Mouse (Mus musculus) heart, embryonic 12.5 days (tissue): Measurements from ENCODE around the gene Slc23a2. TPM values are rescaled to one million over a fixed set of nuclear protein-coding genes. Genes with fewer than 3 reads are reported as not detected.

Experiments
- ATAC-seq: fragments of 200-750 bp; cut with Nextera tagmentation; 2 replicates; pipeline ENCODE4 v1.8.0; 2017; ENCODE audit warnings: moderate TSS enrichment, moderate library complexity; ENCODE audit not compliant: insufficient number of reproducible peaks, low FRiP score
- H3K27ac ChIP-seq: fragments of 300-500 bp; sonication (generic); 2 replicates; pipeline ENCODE4 v1.5.1; 2016; ENCODE audit warnings: mild to moderate bottlenecking, moderate library complexity; ENCODE audit not compliant: poor library complexity, severe bottlenecking
- H3K27me3 ChIP-seq: fragments of 300-500 bp; sonication (generic); replicated peaks from 2 replicates; pipeline ENCODE4 v1.6.1; 2016; ENCODE audit warnings: mild to moderate bottlenecking, moderate library complexity
- H3K36me3 ChIP-seq: fragments of 300-500 bp; sonication (generic); 2 replicates; pipeline ENCODE4 v1.6.1; 2016; ENCODE audit warnings: mild to moderate bottlenecking, moderate library complexity
- H3K4me1 ChIP-seq: fragments of 300-500 bp; sonication (generic); replicated peaks from 2 replicates; pipeline ENCODE4 v1.6.1; 2016; ENCODE audit warnings: mild to moderate bottlenecking
- H3K4me2 ChIP-seq: fragments of 300-500 bp; sonication (generic); 2 replicates; pipeline ENCODE4 v1.6.1; 2016; ENCODE audit warnings: mild to moderate bottlenecking, moderate library complexity
- H3K4me3 ChIP-seq: fragments of 300-500 bp; sonication (generic); 2 replicates; pipeline ENCODE4 v1.5.1; 2016; ENCODE audit warnings: mild to moderate bottlenecking
- H3K9ac ChIP-seq: fragments of 300-500 bp; sonication (generic); 2 replicates; pipeline ENCODE4 v1.6.1; 2016; ENCODE audit warnings: mild to moderate bottlenecking, moderate library complexity
- H3K9me3 ChIP-seq: fragments of 300-500 bp; sonication (generic); replicated peaks from 2 replicates; pipeline ENCODE4 v1.6.1; 2016; ENCODE audit warnings: mild to moderate bottlenecking, moderate library complexity
- WGBS: fragments of 180-500 bp; shearing (Covaris S2); methylation state at CpG from one replicate; pipeline ENCODE4 v1.1.7; 2016; 5-methylcytosine and 5-hydroxymethylcytosine counted together
- polyA plus RNA-seq: library from polyadenylated mRNA; unstranded; fragments of >200 nt; fragmentation: Nextera tagmentation; extraction: Ambion mirVana; gene quantifications from 2 replicates; pipeline ENCODE4 v1.2.1, GENCODE M21; 2016

Slc23a2 gene
- polyA plus RNA-seq, 1 experiment from 2014 or later, result 12.1 TPM

DNA sequence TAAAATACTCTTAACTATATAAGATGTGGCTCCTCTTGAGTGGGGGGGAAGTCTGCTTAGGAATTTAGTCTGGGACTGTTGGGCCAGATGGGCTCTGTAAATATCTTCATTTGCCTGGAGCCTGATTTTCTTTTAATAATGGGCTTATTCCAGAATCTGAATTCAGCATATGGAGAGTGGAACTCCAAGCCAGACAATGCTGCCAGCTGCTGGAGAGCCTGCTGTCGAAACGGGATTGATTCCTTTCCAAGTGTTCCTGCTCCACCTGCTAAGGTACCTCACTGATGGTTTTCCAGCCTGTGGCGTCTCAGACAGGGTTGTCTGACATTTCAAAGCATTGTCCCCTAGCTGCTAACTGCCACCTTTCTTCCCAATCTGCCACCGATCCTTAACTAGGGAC lies 12.6 kb upstream of the Slc23a2 start:
- Histone ChIP-seq H3K4me3 (no peak overlapping the region), H3K9ac (no peak overlapping the region), H3K27ac (no peak overlapping the region), H3K27me3 (0 out of 2 replicates have a peak, but pooled peaks cover 3% of the 10 kb centered on the region), H3K4me2 (no peak overlapping the region), H3K36me3 (no peaks in the 10 kb centered on the region), H3K9me3 (no peaks in the 10 kb centered on the region), H3K4me1 (no peaks in the 10 kb centered on the region)
- 66% methylated on average over 4 of the region's 4 CpGs for WGBS
- no peak for ATAC-seq

DNA sequence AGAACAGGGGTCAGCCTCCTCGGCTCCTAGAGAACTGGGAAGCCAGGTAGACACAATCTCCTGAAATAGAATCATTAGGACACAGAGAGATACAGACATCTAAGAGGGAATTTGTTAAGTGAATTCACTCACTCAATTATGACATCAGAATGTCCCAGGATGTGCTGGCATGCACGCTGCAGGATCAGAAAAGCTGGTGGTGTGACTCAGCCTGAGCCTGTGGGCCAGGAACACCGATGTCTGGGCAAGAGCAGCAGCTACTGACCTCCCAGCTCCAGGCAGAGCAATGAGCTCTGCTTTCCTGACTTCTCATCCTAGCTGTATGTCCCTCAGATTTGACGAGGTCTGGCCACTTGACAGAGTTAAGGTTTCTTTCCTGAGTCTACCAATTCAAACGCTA lies 7.8 kb upstream of the Slc23a2 start:
- Histone ChIP-seq H3K4me1 (peaks cover under 1% of the 10 kb centered on the region; the same call in 1 of the 2 replicates), H3K4me2 (no peak overlapping the region), H3K27ac (no peak overlapping the region), H3K9ac (no peak overlapping the region), H3K36me3 (no peaks in the 10 kb centered on the region), H3K27me3 (peaks cover 3% of the 10 kb centered on the region; the same call in 1 of the 2 replicates), H3K4me3 (no peak overlapping the region), H3K9me3 (no peaks in the 10 kb centered on the region)
- no peak for ATAC-seq
- WGBS, result 34% methylated on average over 5 of the region's 5 CpGs

DNA sequence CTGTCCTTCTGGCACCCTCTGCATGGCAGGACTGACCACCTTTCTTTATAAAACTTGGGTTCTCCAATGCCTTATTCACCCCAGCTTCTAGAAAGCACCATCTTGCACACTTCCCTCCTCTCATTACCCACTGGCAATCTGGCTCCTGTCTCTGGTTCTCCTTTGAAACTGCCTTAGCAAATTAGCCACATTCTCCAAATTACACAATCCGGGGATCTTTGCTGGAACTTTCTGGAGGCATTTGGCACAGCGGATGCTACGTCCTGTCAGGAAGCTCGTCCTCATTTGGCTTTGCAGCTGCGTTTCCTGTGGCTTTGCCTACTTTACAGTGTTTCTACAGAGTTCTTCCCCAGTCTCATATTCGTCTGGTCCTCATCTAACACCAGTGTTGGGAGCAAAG lies 6.7 kb upstream of the Slc23a2 start:
- Histone ChIP-seq H3K4me3 (no peak overlapping the region), H3K9ac (no peak overlapping the region), H3K9me3 (no peaks in the 10 kb centered on the region), H3K4me1 (peaks cover 11% of the 10 kb centered on the region; the same call in 1 of the 2 replicates), H3K27ac (no peak overlapping the region), H3K27me3 (peaks cover 3% of the 10 kb centered on the region; the same call in 1 of the 2 replicates), H3K36me3 (no peaks in the 10 kb centered on the region), H3K4me2 (no peak overlapping the region)
- ATAC-seq, result no peak
- WGBS, result 60% methylated on average over 6 of the region's 6 CpGs

DNA sequence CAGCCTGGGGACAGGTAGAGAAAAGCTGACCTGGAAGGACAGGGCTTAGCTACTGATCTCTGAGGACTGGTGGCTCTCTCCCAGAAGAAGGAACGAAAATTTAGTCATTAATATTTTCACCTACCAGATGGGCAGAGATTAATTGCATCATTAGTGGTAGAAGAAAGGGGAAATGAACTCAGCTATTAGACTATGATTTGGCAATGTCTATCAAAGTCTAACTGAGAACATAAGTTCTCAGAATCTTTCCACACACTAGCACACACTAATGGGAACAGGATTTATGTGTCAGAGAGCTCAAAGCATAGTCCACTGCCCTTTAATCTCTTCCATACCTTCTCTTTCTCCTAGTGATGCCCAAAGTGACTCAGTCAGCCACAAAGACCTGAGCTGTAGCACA lies 6.0 kb upstream of the Slc23a2 start:
- peaks cover 11% of the 10 kb centered on the region; the same call in 1 of the 2 replicates for H3K4me1 ChIP-seq
- no peak overlapping the region for H3K9ac ChIP-seq
- ATAC-seq, result no peak
- H3K27me3 ChIP-seq, result peaks cover 3% of the 10 kb centered on the region; the same call in 1 of the 2 replicates
- H3K9me3 ChIP-seq, result no peaks in the 10 kb centered on the region
- no peak overlapping the region for H3K4me3 ChIP-seq
- 79% methylated on average over 1 of the region's 1 CpGs for WGBS
- no peaks in the 10 kb centered on the region for H3K36me3 ChIP-seq
- H3K4me2 ChIP-seq, result no peak overlapping the region
- H3K27ac ChIP-seq, result no peak overlapping the region

DNA sequence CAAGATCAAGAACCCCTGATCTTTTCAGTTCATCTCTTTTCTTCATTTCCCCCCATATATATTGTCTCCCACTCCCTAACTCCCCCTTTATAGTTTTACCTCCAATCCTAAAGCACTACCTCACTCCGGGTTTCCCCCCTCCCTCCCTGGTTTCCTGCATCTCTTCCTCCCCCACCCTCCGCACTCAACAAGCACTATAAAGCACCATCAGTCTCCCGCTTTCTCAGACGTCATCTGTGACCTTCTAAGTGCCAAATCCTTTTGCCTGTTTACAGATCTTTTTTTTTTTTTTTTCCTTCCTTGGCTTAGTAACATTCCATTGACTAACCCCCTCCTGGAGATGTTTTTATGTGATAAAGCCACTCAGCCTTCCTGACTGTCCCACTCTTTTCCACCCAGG lies 1.6 kb upstream of the Slc23a2 start:
- no peak for ATAC-seq
- H3K9me3 ChIP-seq, result no peaks in the 10 kb centered on the region
- H3K9ac ChIP-seq, result no peak overlapping the region
- H3K27me3 ChIP-seq, result peaks cover 3% of the 10 kb centered on the region; the same call in 1 of the 2 replicates
- H3K4me1 ChIP-seq, result peaks cover 25% of the 10 kb centered on the region
- 0 out of 2 replicates have a peak, but pooled peaks cover 4% of the 10 kb centered on the region for H3K36me3 ChIP-seq
- no peak overlapping the region for H3K4me3 ChIP-seq
- H3K4me2 ChIP-seq, result no peak overlapping the region
- H3K27ac ChIP-seq, result no peak overlapping the region
- WGBS, result 15% methylated on average over 4 of the region's 4 CpGs

DNA sequence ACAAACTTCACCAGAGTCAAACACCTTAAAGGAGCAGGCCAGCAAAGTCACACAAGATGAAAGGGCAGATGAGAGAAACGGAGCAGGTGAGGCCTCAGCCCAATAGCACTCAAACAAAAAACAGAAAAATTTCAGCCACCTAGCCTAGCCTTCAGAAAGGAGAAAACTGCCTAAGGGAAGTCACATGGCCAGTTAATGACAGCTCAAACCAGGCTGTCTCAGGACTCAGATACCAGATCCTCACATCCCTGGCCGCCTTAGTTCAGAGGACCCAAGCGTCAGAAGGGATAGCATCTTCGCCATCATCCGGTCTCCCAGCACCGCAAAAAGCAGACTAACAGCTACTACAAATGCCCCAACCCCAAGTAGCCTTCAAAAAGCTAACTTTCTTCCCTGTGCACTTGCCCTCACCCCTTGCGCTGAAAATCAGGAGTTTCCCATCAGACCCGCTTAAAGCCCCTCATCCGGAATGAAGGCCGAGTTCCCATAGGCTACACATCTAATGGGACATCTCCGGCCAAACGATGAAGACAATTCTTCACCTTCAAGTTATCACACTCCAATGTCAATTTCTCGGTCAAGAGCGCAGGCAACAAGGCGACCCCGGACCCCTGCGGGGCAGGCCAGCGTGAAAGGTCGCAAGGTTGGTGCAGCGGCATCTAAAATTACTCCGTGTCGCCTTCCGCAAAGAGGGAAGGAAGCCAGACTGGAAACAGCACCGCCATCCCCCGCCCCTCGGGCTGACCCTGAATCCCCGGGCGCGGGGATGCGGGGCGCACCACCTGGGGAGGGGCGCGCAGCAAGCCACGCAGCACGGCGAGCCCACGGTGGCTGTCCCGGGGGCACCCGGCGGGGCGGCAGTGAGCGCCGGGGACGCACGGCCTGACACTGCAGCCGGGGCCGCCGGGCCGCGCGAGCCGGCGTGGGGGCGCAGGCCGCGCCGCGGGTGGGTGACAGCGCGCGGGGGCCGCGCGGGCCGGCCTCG lies 673 bp downstream of the Slc23a2 start:
- Histone ChIP-seq H3K9ac (peak overlapping the region; percentile 92), H3K4me2 (peak overlapping the region; percentile 97), H3K4me1 (peaks cover 32% of the 10 kb centered on the region), H3K27ac (no peak overlapping the region), H3K27me3 (no peaks in the 10 kb centered on the region), H3K4me3 (peak overlapping the region; percentile 96), H3K9me3 (no peaks in the 10 kb centered on the region), H3K36me3 (0 out of 2 replicates have a peak, but pooled peaks cover 4% of the 10 kb centered on the region)
- peak; percentile 41 for ATAC-seq
- 5% methylated on average over 65 of the region's 66 CpGs for WGBS

DNA sequence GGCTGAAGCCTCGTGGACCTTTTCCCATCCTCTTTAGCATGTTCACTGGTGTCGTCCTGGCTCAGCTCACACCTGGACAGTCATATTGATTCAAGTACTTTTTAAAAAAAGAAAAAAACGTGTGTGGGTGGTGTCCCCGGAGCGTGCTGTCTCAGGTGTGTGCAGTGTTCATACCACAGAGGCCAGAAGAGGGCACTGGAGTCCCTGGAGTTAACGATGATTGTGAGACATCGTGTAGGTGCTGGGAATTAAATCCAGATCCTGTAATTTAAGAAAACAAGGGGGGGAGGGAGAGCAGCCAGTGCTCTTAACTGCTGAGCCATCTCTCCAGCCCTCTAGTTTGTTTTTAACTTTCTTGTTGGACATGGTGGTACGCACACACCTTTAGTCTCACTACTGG lies 2.3 kb downstream of the Slc23a2 start:
- Histone ChIP-seq H3K4me1 (peaks cover 31% of the 10 kb centered on the region), H3K36me3 (0 out of 2 replicates have a peak, but pooled peaks cover 4% of the 10 kb centered on the region), H3K27ac (no peak overlapping the region), H3K9ac (no peak overlapping the region), H3K27me3 (no peaks in the 10 kb centered on the region), H3K4me3 (no peak overlapping the region), H3K9me3 (no peaks in the 10 kb centered on the region), H3K4me2 (no peak overlapping the region)
- 88% methylated on average over 8 of the region's 8 CpGs for WGBS
- ATAC-seq, result no peak

DNA sequence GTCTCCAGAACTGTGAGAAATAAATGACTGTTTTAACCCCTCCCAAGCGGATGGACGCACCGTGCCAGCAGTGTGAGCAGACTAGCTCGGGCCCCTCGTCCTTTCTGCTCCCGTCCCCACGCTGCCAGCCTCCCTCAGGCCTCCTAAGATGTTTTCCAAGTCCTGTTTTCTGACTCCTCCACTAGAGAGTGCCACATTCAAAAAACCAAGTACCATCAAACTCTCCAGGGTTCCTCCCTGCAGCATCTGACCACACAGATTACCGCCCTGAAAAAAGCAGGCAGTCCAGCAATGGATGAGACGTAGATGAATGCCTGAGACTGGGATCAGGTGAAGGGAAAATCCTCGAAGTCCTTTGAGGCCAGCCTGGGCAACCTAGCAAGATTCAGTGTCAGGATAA lies 4.4 kb downstream of the Slc23a2 start:
- Histone ChIP-seq H3K9ac (no peak overlapping the region), H3K9me3 (no peaks in the 10 kb centered on the region), H3K4me3 (no peak overlapping the region), H3K27me3 (no peaks in the 10 kb centered on the region), H3K4me1 (peaks cover 21% of the 10 kb centered on the region), H3K4me2 (no peak overlapping the region), H3K27ac (no peak overlapping the region), H3K36me3 (0 out of 2 replicates have a peak, but pooled peaks cover 4% of the 10 kb centered on the region)
- ATAC-seq, result no peak
- 75% methylated on average over 10 of the region's 10 CpGs for WGBS

DNA sequence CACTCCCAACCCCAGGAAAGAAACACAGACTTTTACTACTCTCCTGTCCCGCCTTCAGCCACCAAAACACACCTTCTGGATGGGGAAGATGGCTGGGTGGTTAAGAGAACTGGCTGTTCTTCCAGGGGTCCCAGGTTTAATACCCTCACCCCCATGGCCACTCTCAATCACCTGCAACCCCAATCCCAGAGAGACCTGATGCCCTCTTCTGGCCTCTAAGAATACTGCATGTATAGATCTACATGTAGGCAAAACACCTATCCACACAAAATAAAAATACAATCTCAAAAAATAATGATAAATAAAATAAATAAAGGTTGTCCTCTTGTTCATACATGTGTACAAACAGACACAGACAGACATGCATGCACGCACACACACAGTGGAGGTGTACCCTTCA lies 5.8 kb downstream of the Slc23a2 start:
- H3K27ac ChIP-seq, result no peak overlapping the region
- WGBS, result 86% methylated on average over 2 of the region's 2 CpGs
- peaks cover 24% of the 10 kb centered on the region for H3K4me1 ChIP-seq
- no peaks in the 10 kb centered on the region for H3K9me3 ChIP-seq
- no peak overlapping the region for H3K4me3 ChIP-seq
- no peaks in the 10 kb centered on the region for H3K27me3 ChIP-seq
- no peak overlapping the region for H3K4me2 ChIP-seq
- ATAC-seq, result no peak
- 0 out of 2 replicates have a peak, but pooled peaks cover 4% of the 10 kb centered on the region for H3K36me3 ChIP-seq
- no peak overlapping the region for H3K9ac ChIP-seq

DNA sequence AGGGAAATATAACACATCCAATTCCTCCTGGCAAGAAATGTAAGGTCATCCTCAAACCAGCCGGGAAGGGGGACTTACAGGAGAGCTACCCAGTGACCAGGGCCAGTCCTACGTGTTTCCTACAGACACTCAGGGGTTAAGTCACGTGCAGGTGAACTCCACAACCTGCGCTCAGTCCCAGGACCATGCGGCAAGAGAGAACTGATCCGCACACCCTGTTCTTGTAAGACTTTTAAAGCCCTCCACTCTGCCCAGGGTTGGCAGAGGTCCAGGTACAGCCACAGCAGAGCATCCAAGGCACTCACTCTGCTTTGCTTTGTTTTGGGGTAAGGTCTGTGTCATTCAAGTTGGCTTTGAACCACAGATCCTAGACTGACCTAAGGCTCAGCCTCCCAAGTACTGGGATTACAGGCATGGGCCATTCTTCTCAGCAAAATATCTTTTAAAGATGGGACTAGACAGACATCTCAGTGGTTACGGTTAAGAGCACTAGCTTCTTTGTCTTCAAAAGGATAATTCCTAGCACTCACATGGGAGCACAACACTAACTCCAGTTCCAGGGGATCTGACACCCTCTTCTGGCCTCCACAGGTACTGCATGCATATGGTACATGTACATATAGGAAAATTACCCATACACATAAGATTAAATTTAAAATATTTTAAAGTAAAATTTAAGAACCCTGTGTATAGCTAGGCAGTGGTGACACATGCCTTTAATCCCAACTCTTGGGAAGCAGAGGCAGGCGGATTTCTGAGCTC lies 8.9 kb downstream of the Slc23a2 start:
- no peak overlapping the region for H3K4me3 ChIP-seq
- H3K36me3 ChIP-seq, result no peaks in the 10 kb centered on the region
- no peak overlapping the region for H3K4me2 ChIP-seq
- peaks cover 36% of the 10 kb centered on the region for H3K4me1 ChIP-seq
- no peaks in the 10 kb centered on the region for H3K27me3 ChIP-seq
- no peak overlapping the region for H3K9ac ChIP-seq
- ATAC-seq, result no peak
- no peak overlapping the region for H3K27ac ChIP-seq
- WGBS, result 89% methylated on average over 8 of the region's 8 CpGs
- H3K9me3 ChIP-seq, result no peaks in the 10 kb centered on the region

DNA sequence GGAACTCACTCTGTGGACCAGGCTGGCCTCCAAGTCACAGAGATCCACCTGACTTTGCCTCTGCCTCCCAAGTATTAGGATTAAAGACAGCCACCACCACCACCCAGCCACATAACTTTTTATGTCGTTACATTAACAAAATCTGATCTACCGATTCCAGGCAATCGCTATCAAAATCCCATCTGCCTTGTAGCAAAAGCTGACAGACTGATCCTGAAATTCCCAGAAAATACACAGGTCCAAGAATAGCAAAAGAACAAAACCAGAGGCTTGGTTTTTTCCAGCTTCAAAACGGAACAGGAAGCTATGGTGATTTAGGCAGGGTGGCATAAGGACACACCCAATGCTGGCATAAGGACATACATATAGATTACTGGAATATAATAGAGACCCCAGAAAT lies 10.2 kb downstream of the Slc23a2 start:
- Histone ChIP-seq H3K9ac (no peak overlapping the region; the same call in 1 of the 2 replicates), H3K4me2 (no peak overlapping the region), H3K4me1 (peaks cover 34% of the 10 kb centered on the region), H3K27ac (no peak overlapping the region), H3K36me3 (no peaks in the 10 kb centered on the region), H3K9me3 (no peaks in the 10 kb centered on the region), H3K4me3 (no peak overlapping the region), H3K27me3 (no peaks in the 10 kb centered on the region)
- ATAC-seq, result no peak
- 69% methylated on average over 4 of the region's 4 CpGs for WGBS
